Mouse (Mus musculus) spleen, adult 12 weeks (tissue): ENCODE measurements around the gene Mcu.

Experiments
- DNase-seq: peaks from one replicate; pipeline ENCODE4 v3.0.0; 2022; ENCODE audit warnings: low spot score

Mcu gene

DNA sequence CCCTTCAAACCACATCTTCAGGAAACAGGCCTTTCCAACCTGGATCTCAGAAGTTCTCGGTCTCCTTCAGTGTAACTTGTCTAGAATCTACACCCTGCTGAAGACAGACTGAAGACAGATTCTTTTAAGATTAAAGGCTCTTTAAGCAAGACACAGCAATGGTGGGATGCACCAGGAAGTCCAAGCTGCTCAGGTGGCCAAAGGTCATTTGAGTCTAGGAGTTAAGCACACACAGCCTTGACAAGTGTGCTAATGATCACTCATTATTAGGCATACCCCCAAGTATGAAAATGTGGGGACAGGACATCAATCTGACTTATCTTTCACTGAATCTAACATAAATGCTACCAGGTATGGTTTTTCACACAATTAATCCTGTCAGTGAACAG is 47.0 kb downstream of the Mcu start:
- no peak for DNase-seq

GRCm38 (mm10) chr10:59568665-59569480 is 47.6 kb downstream of the Mcu start:
- no peak for DNase-seq

- no peak for DNase-seq
These were observed 49.5 kb downstream of the Mcu start for GRCm38 (mm10) chr10:59566968-59567367.

DNA sequence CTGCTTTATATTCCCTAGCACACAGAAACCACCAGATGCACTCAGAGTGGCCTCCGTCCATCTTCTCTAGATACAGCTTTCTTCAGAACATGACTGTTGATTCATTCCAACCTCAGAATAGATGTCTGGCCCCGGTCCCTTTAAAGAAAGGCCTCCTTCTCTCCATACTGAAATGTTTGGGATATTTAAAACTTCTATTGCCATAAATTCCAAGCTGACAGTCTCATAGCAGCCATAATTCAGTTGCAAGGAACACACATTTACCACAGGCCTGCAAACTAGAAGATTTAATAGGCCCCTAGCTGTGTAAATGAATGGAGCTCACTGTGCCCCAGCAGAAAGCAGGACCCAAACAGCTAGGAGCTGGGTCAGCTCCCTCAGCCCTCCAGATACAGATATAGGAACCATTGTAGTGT is 50.5 kb downstream of the Mcu start:
- no peak for DNase-seq

DNA sequence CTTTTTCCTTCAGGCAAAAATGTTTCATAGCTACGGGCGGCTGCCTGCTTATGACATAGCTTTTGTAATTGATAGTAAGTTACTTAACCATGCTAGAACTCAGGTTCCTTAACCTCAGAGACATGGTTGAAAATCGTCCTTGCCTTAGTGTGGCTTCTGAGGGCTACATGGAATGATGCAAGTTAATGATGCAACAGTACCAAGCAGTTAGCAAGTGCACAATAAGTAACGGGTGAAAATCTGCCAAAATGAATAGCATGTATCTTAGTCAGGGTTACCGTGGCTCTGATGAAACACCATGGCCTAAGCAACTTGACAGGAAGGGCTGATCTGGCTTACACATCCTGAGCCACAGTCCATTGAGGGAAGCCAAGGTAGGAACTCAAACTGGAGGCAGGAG is 51.9 kb downstream of the Mcu start:
- DNase-seq: no peak

GRCm38 (mm10) chr10:59562511-59562910 is 54.0 kb downstream of the Mcu start:
- DNase-seq: no peak

DNA sequence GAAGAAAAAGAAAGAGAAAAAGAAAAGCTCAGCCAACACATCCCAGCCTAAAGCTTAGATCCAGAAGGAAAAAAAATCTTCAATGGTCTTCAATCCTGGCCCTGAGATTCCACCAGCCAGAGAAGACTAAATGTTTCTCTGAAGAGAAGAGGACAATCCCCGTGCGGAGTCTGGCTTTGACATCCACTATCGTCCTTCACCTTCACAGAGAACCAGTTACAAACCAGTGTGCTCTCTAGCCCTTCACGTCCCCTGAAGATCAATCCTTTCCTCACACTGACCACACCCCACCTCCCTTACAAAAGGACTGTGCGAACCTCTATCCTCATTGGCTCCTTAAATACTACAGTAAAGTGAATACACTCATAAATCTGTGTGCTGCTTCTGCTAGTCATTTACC is 56.4 kb downstream of the Mcu start:
- DNase-seq: no peak

DNA sequence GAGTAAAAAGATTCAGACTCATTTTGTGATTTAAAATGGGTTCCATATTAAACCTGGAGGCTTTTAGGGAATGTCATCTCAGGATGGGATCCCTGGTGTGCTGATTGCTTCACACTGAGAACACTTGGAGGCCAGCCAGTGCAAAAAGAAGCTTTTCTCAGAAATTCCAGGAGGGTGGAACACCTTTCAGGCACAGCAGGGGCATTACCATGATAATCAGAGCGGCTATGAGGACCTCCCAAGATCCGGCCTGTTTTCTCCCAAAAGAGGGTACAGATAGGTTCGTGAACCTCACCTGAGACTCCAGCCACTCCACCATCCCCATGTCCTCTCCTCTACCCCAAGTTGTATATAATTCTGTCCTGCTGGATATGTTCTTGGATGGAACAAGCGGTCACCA is 57.9 kb downstream of the Mcu start:
- DNase-seq: no peak

DNA sequence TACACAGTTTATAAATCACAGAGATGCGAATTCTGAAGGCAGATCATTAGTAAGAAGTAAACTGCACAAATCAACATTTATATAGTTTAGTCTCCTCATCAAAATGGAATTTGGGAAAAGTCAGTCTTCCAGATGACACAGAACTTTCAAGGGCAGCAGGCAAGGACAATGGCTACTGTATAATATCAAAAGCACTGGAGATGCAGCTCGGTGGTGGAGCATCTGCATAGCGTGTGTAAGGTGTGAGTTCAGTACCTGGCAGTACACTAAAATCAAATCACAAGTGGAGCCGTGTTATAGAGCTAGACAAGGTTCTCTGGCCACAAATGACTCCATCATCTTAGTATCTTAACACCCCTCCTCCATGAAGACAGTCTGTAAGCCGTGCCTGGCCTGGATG is 58.3 kb downstream of the Mcu start:
- DNase-seq: no peak

DNA sequence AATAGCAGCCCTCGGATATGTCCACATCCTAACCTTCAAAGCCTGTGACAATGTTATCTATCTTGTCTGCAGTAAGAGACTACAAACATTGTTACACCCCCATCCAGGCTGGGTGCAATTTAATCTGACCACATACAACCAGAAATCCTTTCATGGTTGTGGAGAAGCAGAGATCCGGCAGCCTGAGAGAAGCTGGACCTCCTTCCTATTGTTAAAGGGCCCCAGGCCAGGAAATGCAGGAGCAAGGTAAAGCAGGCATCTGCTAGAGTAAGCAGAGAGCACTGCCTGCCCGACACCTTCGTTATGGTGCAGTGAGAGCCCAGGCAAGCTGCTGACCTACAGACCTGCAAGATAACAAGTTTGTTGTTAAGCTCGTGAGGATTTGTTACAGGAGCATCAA is 60.0 kb downstream of the Mcu start:
- no peak for DNase-seq

- DNase-seq: no peak
These were observed 62.2 kb downstream of the Mcu start for GRCm38 (mm10) chr10:59554243-59554642.

- no peak for DNase-seq
These were observed 64.0 kb downstream of the Mcu start for GRCm38 (mm10) chr10:59552456-59552855.

GRCm38 (mm10) chr10:59548768-59549333 is 67.6 kb downstream of the Mcu start:
- no peak for DNase-seq

GRCm38 (mm10) chr10:59548211-59548610 is 68.3 kb downstream of the Mcu start:
- no peak for DNase-seq

GRCm38 (mm10) chr10:59547426-59547825 is 69.1 kb downstream of the Mcu start:
- DNase-seq: no peak

- no peak for DNase-seq
These were observed 71.3 kb downstream of the Mcu start for GRCm38 (mm10) chr10:59545169-59545568.

- DNase-seq: no peak
These were observed 73.1 kb downstream of the Mcu start for GRCm38 (mm10) chr10:59543351-59543750.

DNA sequence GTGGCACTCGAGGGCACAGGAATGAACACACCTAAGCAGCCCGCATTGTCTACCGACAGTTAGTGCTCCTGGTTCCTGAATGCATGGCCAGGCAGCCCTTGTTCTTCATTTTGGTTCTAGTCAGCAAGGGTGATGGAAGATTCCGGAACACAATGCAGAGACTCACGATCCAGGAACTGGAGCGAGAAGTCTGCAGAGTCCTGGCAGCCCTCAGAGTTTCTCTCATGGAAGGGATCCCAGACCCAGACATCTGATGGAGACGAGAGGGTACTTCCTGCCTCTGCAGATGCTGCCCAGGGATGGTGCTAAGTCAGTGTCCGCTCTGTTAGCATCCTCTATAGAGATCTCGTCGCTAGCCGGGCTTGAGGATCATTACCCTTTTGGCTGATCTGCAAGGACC is 75.0 kb downstream of the Mcu start:
- DNase-seq: no peak

GRCm38 (mm10) chr10:59540596-59540995 is 75.9 kb downstream of the Mcu start:
- DNase-seq: no peak

GRCm38 (mm10) chr10:59540081-59540480 is 76.4 kb downstream of the Mcu start:
- no peak for DNase-seq

- no peak for DNase-seq
These were observed 77.0 kb downstream of the Mcu start for GRCm38 (mm10) chr10:59539533-59539875.

DNA sequence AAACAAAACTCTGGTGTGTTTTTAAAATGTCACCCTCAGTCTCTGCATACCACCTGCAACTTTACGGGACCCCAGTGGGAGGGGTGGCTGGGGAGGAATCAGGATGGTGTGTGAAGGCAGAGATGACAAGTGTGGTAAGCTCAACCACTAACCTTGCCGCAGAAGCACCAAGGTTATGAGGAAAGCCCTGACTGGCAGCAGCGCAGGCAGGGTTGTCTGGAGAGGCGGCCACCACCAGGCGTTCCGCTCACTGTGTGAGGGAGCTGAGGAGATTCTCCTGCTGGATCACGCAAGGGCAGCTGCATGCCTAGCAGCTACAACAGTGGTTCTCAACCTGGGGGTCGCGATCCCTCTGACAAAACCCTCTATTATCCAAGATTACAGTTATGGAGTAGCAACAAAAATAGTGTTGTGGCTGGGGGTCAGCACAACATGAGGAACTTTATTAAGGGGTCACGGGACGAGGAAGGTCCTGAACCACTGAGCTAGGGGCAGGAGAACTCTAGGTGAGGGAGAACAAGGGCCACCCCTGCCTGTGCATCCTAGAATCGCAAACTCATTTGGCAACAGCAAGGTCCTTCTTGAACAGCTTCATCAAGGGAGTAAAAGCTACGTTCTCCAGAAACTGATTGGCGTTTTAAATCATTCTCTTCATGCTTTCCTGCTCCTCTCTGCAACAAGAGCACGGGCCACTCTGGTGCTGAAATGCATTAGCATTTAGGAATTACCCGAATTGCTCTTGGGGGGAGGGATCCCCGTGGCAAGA is 77.5 kb downstream of the Mcu start:
- no peak for DNase-seq

GRCm38 (mm10) chr10:59538063-59538462 is 78.4 kb downstream of the Mcu start:
- no peak for DNase-seq
